Mouse (Mus musculus): ENCODE measurements around the gene Top3a. TPM values are rescaled to one million over a fixed set of nuclear protein-coding genes. Genes with fewer than 3 reads are reported as not detected.

Gene Top3a
- polyA plus RNA-seq, 1 experiment from 2014 or later: 5.5 TPM

- Histone ChIP-seq H3K36me3 (ENCODE audit: control insufficient read depth, insufficient read depth) (no peaks in the 10 kb centered on the region), H3K9ac (ENCODE audit: low read depth, low read length) (peak overlapping the region; percentile 21; the same call in 1 of the 2 replicates), H3K4me1 (ENCODE audit: control insufficient read depth, low read depth, low read length) (peaks cover 19% of the 10 kb centered on the region), H3K9me3 (replicated peaks; ENCODE audit: control insufficient read depth, low read length) (no peaks in the 10 kb centered on the region), H3K27ac (ENCODE audit: low read length) (0 out of 2 replicates have a peak overlapping the region, but pooled peaks have one; percentile 39), H3K27me3 (ENCODE audit: control insufficient read depth, insufficient read depth, low read depth, low read length) (no peaks in the 10 kb centered on the region), H3K4me2 (ENCODE audit: low read depth, low read length) (peak overlapping the region; percentile 78), H3K4me3 (ENCODE audit: low read depth, low read length) (peak overlapping the region; percentile 57)
- 53% methylated on average over 1 of the region's 1 CpGs for WGBS (ENCODE audit: insufficient replicate concordance)
- no peak for ATAC-seq (ENCODE audit: low read depth)
These were observed 32.4 kb upstream of the Top3a start for GRCm38 (mm10) chr11:60809546-60809945.

- peaks cover 22% of the 10 kb centered on the region for H3K4me1 ChIP-seq (ENCODE audit: control insufficient read depth, low read depth, low read length)
- H3K27ac ChIP-seq (ENCODE audit: low read length): peak overlapping the region; percentile 78
- H3K27me3 ChIP-seq (ENCODE audit: control insufficient read depth, insufficient read depth, low read depth, low read length): no peaks in the 10 kb centered on the region
- no peak overlapping the region for H3K9ac ChIP-seq (ENCODE audit: low read depth, low read length)
- H3K4me2 ChIP-seq (ENCODE audit: low read depth, low read length): peak overlapping the region; percentile 78
- ATAC-seq (ENCODE audit: low read depth): 0 out of 2 replicates have a peak, but pooled peaks have one; percentile 17
- H3K4me3 ChIP-seq (ENCODE audit: low read depth, low read length): peak overlapping the region; percentile 42
- 42% methylated on average over 4 of the region's 4 CpGs for WGBS (ENCODE audit: insufficient replicate concordance)
- H3K36me3 ChIP-seq (ENCODE audit: control insufficient read depth, insufficient read depth): no peaks in the 10 kb centered on the region; the same call in 1 of the 2 replicates
- H3K9me3 ChIP-seq (replicated peaks; ENCODE audit: control insufficient read depth, low read length): no peaks in the 10 kb centered on the region
These were observed 31.3 kb upstream of the Top3a start for GRCm38 (mm10) chr11:60808286-60809070.

DNA sequence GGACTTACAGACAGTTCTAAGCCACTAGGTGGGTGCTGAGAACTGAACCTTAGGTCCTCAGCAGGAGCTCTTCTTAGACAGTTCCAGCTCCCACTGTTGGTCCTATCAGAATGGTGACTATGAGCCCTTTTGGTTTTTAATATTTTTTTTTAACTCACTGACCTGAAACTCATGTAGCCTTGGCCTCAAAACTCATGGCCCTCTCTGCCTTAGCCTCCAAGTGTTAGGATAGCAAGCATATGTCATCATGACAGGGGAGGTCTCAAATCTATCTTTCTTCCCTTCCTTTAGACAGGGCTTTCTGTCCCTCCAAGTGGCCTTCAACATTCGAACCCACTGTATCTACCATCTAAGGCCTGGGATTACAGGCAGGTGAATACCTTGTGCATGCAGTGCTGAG is 23.7 kb upstream of the Top3a start:
- WGBS (ENCODE audit: insufficient replicate concordance): 61% methylated on average over 1 of the region's 1 CpGs
- no peak overlapping the region for H3K9ac ChIP-seq (ENCODE audit: low read depth, low read length)
- ATAC-seq (ENCODE audit: low read depth): no peak
- no peak overlapping the region for H3K4me3 ChIP-seq (ENCODE audit: low read depth, low read length)
- H3K27me3 ChIP-seq (ENCODE audit: control insufficient read depth, insufficient read depth, low read depth, low read length): no peaks in the 10 kb centered on the region
- H3K4me2 ChIP-seq (ENCODE audit: low read depth, low read length): no peak overlapping the region
- peaks cover 3% of the 10 kb centered on the region; the same call in 1 of the 2 replicates for H3K4me1 ChIP-seq (ENCODE audit: control insufficient read depth, low read depth, low read length)
- H3K27ac ChIP-seq (ENCODE audit: low read length): no peak overlapping the region
- peaks cover 6% of the 10 kb centered on the region; the same call in 1 of the 2 replicates for H3K36me3 ChIP-seq (ENCODE audit: control insufficient read depth, insufficient read depth)
- H3K9me3 ChIP-seq (replicated peaks; ENCODE audit: control insufficient read depth, low read length): no peaks in the 10 kb centered on the region

DNA sequence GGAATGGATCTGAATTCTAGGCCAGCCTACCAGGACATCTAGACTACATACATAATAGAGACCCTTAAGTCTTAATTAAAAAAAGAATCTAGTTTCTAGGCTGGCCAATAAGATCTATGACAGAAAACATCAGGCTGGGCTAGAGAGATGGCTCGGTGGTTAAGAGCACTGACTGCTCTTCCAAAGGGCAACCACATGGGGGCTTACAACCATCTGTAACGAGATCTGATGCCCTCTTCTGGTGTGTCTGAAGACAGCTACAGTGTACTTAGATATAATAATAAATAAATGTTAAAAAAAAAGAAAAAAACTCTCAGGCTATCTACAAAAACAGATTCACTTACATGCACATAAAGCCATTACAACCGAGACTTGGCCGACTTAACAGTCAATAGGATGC is 22.8 kb upstream of the Top3a start:
- WGBS (ENCODE audit: insufficient replicate concordance): 72% methylated on average over 4 of the region's 4 CpGs
- Histone ChIP-seq H3K4me2 (ENCODE audit: low read depth, low read length) (no peak overlapping the region), H3K36me3 (ENCODE audit: control insufficient read depth, insufficient read depth) (peaks cover 6% of the 10 kb centered on the region; the same call in 1 of the 2 replicates), H3K27me3 (ENCODE audit: control insufficient read depth, insufficient read depth, low read depth, low read length) (no peaks in the 10 kb centered on the region), H3K27ac (ENCODE audit: low read length) (no peak overlapping the region), H3K9ac (ENCODE audit: low read depth, low read length) (no peak overlapping the region), H3K9me3 (replicated peaks; ENCODE audit: control insufficient read depth, low read length) (no peaks in the 10 kb centered on the region), H3K4me3 (ENCODE audit: low read depth, low read length) (no peak overlapping the region), H3K4me1 (ENCODE audit: control insufficient read depth, low read depth, low read length) (peaks cover 3% of the 10 kb centered on the region; the same call in 1 of the 2 replicates)
- ATAC-seq (ENCODE audit: low read depth): no peak

DNA sequence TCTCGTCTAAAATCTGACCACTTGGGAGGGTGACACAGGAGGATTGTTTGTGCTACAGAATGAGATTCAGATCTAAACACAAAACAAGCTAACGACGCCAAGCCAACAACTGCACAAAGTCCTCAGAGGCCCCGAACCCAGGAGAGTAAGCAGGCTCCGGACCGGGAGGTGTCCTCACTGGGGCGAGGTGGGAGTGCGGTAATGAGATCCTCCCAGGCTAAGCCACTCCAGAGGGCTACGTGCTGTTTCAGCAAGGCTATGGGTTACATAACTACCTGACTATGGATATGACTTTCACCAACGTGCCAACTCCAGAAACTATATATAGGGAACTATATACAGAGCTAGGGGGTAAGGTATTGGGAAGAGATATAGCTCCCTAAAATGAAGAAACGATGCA is 19.2 kb upstream of the Top3a start:
- peaks cover 8% of the 10 kb centered on the region for H3K36me3 ChIP-seq (ENCODE audit: control insufficient read depth, insufficient read depth)
- no peaks in the 10 kb centered on the region for H3K27me3 ChIP-seq (ENCODE audit: control insufficient read depth, insufficient read depth, low read depth, low read length)
- no peak overlapping the region for H3K9ac ChIP-seq (ENCODE audit: low read depth, low read length)
- H3K4me3 ChIP-seq (ENCODE audit: low read depth, low read length): no peak overlapping the region
- H3K27ac ChIP-seq (ENCODE audit: low read length): no peak overlapping the region
- 81% methylated on average over 11 of the region's 11 CpGs for WGBS (ENCODE audit: insufficient replicate concordance)
- no peak overlapping the region for H3K4me2 ChIP-seq (ENCODE audit: low read depth, low read length)
- H3K9me3 ChIP-seq (replicated peaks; ENCODE audit: control insufficient read depth, low read length): no peaks in the 10 kb centered on the region
- ATAC-seq (ENCODE audit: low read depth): no peak
- H3K4me1 ChIP-seq (ENCODE audit: control insufficient read depth, low read depth, low read length): no peaks in the 10 kb centered on the region

GRCm38 (mm10) chr11:60790472-60790871 is 13.3 kb upstream of the Top3a start:
- no peak overlapping the region for H3K4me2 ChIP-seq (ENCODE audit: low read depth, low read length)
- no peak overlapping the region for H3K9ac ChIP-seq (ENCODE audit: low read depth, low read length)
- WGBS (ENCODE audit: insufficient replicate concordance): 67% methylated on average over 2 of the region's 2 CpGs
- H3K27me3 ChIP-seq (ENCODE audit: control insufficient read depth, insufficient read depth, low read depth, low read length): no peaks in the 10 kb centered on the region
- no peak overlapping the region for H3K4me3 ChIP-seq (ENCODE audit: low read depth, low read length)
- H3K9me3 ChIP-seq (replicated peaks; ENCODE audit: control insufficient read depth, low read length): no peaks in the 10 kb centered on the region
- no peak for ATAC-seq (ENCODE audit: low read depth)
- H3K36me3 ChIP-seq (ENCODE audit: control insufficient read depth, insufficient read depth): peaks cover 16% of the 10 kb centered on the region
- no peaks in the 10 kb centered on the region for H3K4me1 ChIP-seq (ENCODE audit: control insufficient read depth, low read depth, low read length)
- no peak overlapping the region for H3K27ac ChIP-seq (ENCODE audit: low read length)

DNA sequence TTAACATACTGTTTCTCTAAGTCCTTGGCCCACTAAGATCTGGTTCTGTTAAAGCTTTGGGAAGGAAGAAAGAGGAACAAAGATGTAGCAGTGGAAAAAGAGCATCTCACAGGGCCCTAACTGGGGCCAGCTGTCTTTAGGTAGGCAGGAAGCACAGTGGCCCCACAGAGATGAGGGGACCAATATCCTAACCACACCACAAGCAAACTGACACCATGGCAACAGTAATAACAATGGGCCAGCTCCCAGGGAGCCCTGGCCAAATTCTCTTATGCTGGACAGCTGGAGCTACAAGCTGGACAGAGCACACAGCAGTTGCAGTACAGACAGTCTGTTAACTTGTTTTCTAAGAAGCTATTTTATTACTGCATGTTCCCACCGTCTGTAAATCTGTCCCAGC is 10.4 kb upstream of the Top3a start:
- Histone ChIP-seq H3K36me3 (ENCODE audit: control insufficient read depth, insufficient read depth) (peaks cover 17% of the 10 kb centered on the region), H3K27me3 (ENCODE audit: control insufficient read depth, insufficient read depth, low read depth, low read length) (no peaks in the 10 kb centered on the region)

GRCm38 (mm10) chr11:60784179-60784922 is 7.2 kb upstream of the Top3a start:
- Histone ChIP-seq H3K36me3 (ENCODE audit: control insufficient read depth, insufficient read depth) (peaks cover 15% of the 10 kb centered on the region), H3K4me3 (ENCODE audit: low read depth, low read length) (no peak overlapping the region), H3K9me3 (replicated peaks; ENCODE audit: control insufficient read depth, low read length) (no peaks in the 10 kb centered on the region), H3K27me3 (ENCODE audit: control insufficient read depth, insufficient read depth, low read depth, low read length) (no peaks in the 10 kb centered on the region), H3K27ac (ENCODE audit: low read length) (no peak overlapping the region), H3K4me1 (ENCODE audit: control insufficient read depth, low read depth, low read length) (peaks cover 28% of the 10 kb centered on the region), H3K9ac (ENCODE audit: low read depth, low read length) (no peak overlapping the region), H3K4me2 (ENCODE audit: low read depth, low read length) (no peak overlapping the region)
- no peak for ATAC-seq (ENCODE audit: low read depth)
- WGBS (ENCODE audit: insufficient replicate concordance): 67% methylated on average over 8 of the region's 8 CpGs

More for the DNA sequence above, 10.4 kb upstream of the Top3a start:
- H3K9me3 ChIP-seq (replicated peaks; ENCODE audit: control insufficient read depth, low read length): no peaks in the 10 kb centered on the region
- H3K9ac ChIP-seq (ENCODE audit: low read depth, low read length): no peak overlapping the region
- WGBS (ENCODE audit: insufficient replicate concordance): 42% methylated on average over 1 of the region's 1 CpGs
- H3K27ac ChIP-seq (ENCODE audit: low read length): no peak overlapping the region
- no peaks in the 10 kb centered on the region for H3K4me1 ChIP-seq (ENCODE audit: control insufficient read depth, low read depth, low read length)
- H3K4me2 ChIP-seq (ENCODE audit: low read depth, low read length): no peak overlapping the region
- H3K4me3 ChIP-seq (ENCODE audit: low read depth, low read length): no peak overlapping the region
- no peak for ATAC-seq (ENCODE audit: low read depth)
